Mouse (Mus musculus): ENCODE data around the gene Rarg. TPM values are rescaled to one million over a fixed set of nuclear protein-coding genes. Genes with fewer than 3 reads are reported as not detected.

Gene Rarg
- total and polyA plus RNA-seq, 2 experiments from 2014 or later = 4.6 to 6.5 TPM

DNA sequence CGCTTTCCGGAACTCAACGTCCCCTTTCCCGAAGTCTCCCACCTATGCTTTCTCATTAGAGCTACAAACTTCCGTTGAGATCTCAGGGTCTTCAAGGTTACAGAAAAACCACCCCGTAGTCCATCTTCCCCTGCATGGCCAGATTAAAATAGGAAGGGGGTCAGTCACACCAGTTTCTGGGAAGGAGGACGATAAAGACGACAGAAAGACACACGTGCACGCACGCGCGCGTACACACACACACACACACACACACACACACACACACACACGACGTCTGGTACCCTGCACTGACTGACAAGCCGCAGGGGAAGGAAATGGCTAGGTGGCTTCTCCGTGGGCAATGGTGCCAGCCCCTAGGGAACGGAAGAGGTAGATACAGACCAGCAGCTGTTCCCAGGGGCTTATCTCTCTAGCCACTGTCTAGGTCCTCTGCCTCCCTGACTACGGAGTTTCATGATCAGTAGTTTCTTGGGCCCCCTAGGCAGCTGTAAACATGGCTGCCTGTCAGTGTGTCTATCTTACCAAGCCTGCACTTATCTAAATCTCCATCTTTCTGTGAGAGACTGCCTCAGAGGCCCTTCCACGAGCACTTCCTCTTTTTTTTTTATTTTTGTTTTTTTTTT is 32.2 kb downstream of the Rarg start:
- peak overlapping the region; percentile 92 for H3K4me2 ChIP-seq (ENCODE audit: low read depth)
- peaks cover 9% of the 10 kb centered on the region; the same call in 1 of the 2 replicates for H3K4me1 ChIP-seq (ENCODE audit: insufficient read depth)
- no peak overlapping the region for H3K27ac ChIP-seq (ENCODE audit: low read depth, low read length)
- H3K4me3 ChIP-seq (ENCODE audit: low read depth, low read length) = peak overlapping the region; percentile 35
- no peaks in the 10 kb centered on the region for H3K36me3 ChIP-seq (ENCODE audit: insufficient read depth)
- WGBS = 24% methylated on average over 21 of the region's 21 CpGs
- DNase-seq (no peak), ATAC-seq (no peak)
- H3K27me3 ChIP-seq (ENCODE audit: insufficient read depth, low read length) = peaks cover 14% of the 10 kb centered on the region; the same call in 1 of the 2 replicates
- TF ChIP-seq CTCF (IDR thresholded peaks at IDR 0.05; ENCODE audit: low read depth) = no peak
- no peaks in the 10 kb centered on the region for H3K9me3 ChIP-seq (ENCODE audit: low read length)
- H3K9ac ChIP-seq = peak overlapping the region; percentile 40; the same call in 1 of the 2 replicates

GRCm38 (mm10) chr15:102224186-102224991 is 32.9 kb downstream of the Rarg start:
- 4% methylated on average over 42 of the region's 43 CpGs for WGBS
- Histone ChIP-seq H3K36me3 (ENCODE audit: insufficient read depth) (no peaks in the 10 kb centered on the region), H3K4me2 (ENCODE audit: low read depth) (peak overlapping the region; percentile 92), H3K4me3 (ENCODE audit: low read depth, low read length) (peak overlapping the region; percentile 35), H3K27ac (ENCODE audit: low read depth, low read length) (no peak overlapping the region), H3K9ac (peak overlapping the region; percentile 40), H3K9me3 (ENCODE audit: low read length) (no peaks in the 10 kb centered on the region), H3K4me1 (ENCODE audit: insufficient read depth) (peaks cover 9% of the 10 kb centered on the region; the same call in 1 of the 2 replicates), H3K27me3 (ENCODE audit: insufficient read depth, low read length) (peaks cover 14% of the 10 kb centered on the region; the same call in 1 of the 2 replicates)
- ATAC-seq (peak; percentile 90), DNase-seq (peak; percentile 82)
- TF ChIP-seq CTCF (IDR thresholded peaks at IDR 0.05; ENCODE audit: low read depth) = peak; percentile 86

DNA sequence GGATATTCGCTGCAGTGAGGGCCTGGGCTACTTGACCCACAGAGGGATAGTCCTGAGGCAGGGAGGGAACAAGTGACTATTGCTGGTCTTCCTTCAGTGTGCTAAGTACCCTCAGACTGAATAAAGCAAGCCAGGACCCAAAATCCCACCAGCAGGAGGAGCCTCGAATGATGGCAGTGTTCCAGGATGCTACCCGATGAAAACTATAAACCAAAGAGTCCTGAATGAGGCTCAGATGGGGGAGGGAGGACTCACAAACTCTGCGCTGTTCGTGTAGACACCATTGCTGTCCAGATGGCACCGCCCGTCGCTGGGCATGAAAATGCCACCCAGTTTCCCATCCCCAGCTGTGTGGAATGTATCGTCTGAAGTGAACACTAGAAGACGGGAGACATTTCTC is 34.9 kb downstream of the Rarg start:
- Histone ChIP-seq H3K27me3 (ENCODE audit: insufficient read depth, low read length) (peaks cover 14% of the 10 kb centered on the region; the same call in 1 of the 2 replicates), H3K4me3 (ENCODE audit: low read depth, low read length) (no peak overlapping the region), H3K9me3 (ENCODE audit: low read length) (no peaks in the 10 kb centered on the region), H3K36me3 (ENCODE audit: insufficient read depth) (no peaks in the 10 kb centered on the region), H3K9ac (no peak overlapping the region), H3K27ac (ENCODE audit: low read depth, low read length) (no peak overlapping the region), H3K4me1 (ENCODE audit: insufficient read depth) (peaks cover 9% of the 10 kb centered on the region; the same call in 1 of the 2 replicates), H3K4me2 (ENCODE audit: low read depth) (no peak overlapping the region)
- TF ChIP-seq CTCF (IDR thresholded peaks at IDR 0.05; ENCODE audit: low read depth) = peak; percentile 48
- DNase-seq = peak; percentile 42
- no peak for ATAC-seq
- 43% methylated on average over 10 of the region's 10 CpGs for WGBS

DNA sequence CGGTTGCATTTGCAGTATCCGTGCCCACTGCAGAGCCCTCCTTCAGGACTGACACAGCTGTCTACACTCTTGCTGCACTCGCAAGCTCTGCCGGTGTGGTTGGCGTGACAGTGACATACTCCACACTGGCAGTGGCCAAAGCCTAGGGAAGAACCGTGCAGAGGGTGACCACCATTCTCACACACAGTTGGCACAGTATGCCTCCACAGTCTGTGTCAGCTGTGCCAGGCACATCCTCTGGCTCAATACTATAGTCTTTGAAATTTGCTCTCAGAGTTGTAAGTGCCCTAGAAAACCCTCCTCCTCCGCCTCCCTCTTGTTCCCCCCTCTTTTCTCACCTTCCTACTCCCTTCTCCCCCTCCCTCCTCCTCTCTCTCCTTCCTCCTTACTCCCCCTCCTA is 40.0 kb downstream of the Rarg start:
- no peak for DNase-seq
- Histone ChIP-seq H3K4me2 (ENCODE audit: low read depth) (no peak overlapping the region), H3K9me3 (ENCODE audit: low read length) (no peaks in the 10 kb centered on the region), H3K27me3 (ENCODE audit: insufficient read depth, low read length) (no peaks in the 10 kb centered on the region), H3K36me3 (ENCODE audit: insufficient read depth) (peaks cover 37% of the 10 kb centered on the region), H3K27ac (ENCODE audit: low read depth, low read length) (no peak overlapping the region), H3K9ac (no peak overlapping the region), H3K4me1 (ENCODE audit: insufficient read depth) (peaks cover under 1% of the 10 kb centered on the region; the same call in 1 of the 2 replicates), H3K4me3 (ENCODE audit: low read depth, low read length) (no peak overlapping the region)
- no peak for TF ChIP-seq CTCF (IDR thresholded peaks at IDR 0.05; ENCODE audit: low read depth)
- ATAC-seq = peak; percentile 8; the same call in 1 of the 2 replicates
- 86% methylated on average over 7 of the region's 7 CpGs for WGBS

DNA sequence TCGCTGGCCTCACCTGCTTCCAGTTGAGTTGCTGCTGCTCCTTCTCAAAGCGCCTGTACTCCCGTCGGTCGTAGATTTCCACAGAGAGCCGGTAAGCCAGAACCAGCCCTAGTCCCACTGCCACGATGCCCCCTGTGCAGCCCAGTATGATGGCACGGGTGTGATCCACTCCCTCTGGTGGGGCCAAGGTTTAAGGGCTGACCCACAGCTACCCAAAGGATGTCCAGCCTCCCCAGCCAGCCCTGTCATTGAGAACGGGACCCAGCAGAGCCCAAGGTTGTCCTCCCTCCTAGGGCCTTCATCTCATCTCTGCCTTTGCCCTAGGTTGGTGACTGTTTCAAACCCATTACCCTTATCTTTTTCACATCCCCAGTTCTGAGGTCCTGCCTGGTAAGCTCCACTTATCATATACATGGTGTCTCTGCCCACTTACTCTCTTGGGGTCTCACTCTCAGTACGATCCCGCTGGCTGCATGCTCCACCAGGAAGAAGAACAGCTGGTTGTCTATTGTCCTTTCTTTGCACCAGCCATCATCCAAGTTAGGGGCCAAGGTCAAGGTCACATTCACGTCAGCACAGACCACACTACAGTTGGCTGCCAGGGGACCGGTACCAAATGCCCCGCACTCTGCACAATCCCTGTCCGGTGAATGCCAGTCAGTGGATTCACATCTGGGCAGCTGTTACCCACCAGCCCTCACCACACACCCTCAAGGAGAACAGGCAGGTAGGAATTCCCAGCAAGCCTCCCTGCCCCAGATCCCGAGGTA is 40.7 kb downstream of the Rarg start:
- Histone ChIP-seq H3K4me1 (ENCODE audit: insufficient read depth) (no peaks in the 10 kb centered on the region), H3K9ac (no peak overlapping the region), H3K9me3 (ENCODE audit: low read length) (no peaks in the 10 kb centered on the region), H3K27me3 (ENCODE audit: insufficient read depth, low read length) (no peaks in the 10 kb centered on the region), H3K36me3 (ENCODE audit: insufficient read depth) (peaks cover 44% of the 10 kb centered on the region), H3K4me3 (ENCODE audit: low read depth, low read length) (no peak overlapping the region), H3K27ac (ENCODE audit: low read depth, low read length) (no peak overlapping the region), H3K4me2 (ENCODE audit: low read depth) (no peak overlapping the region)
- ATAC-seq (no peak), DNase-seq (no peak)
- TF ChIP-seq CTCF (IDR thresholded peaks at IDR 0.05; ENCODE audit: low read depth) = no peak
- 85% methylated on average over 16 of the region's 16 CpGs for WGBS

DNA sequence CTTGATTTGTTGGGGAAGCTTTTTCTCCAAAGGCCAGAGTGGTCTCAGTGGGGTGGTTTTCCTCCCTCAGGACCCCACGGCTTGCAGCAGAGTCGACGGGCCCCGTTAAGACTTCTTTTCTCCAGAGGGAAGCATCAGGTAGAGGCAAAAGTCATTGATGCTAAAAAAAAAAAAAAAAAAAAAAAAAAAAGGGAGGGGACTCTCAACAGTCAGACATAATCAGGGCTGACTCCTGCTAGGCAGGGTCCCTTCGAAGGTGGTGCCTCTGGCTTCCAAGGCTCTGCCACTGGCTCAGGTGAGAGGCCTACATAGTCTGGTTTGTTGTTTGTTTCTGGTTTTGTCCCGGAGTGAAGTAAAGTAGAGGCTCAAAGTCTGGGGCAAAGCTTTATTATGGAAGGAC is 41.7 kb downstream of the Rarg start:
- Histone ChIP-seq H3K4me3 (ENCODE audit: low read depth, low read length) (no peak overlapping the region), H3K9ac (no peak overlapping the region), H3K27me3 (ENCODE audit: insufficient read depth, low read length) (no peaks in the 10 kb centered on the region), H3K36me3 (ENCODE audit: insufficient read depth) (peaks cover 51% of the 10 kb centered on the region), H3K9me3 (ENCODE audit: low read length) (no peaks in the 10 kb centered on the region), H3K4me2 (ENCODE audit: low read depth) (no peak overlapping the region), H3K4me1 (ENCODE audit: insufficient read depth) (no peaks in the 10 kb centered on the region), H3K27ac (ENCODE audit: low read depth, low read length) (no peak overlapping the region)
- DNase-seq = no peak
- no peak for TF ChIP-seq CTCF (IDR thresholded peaks at IDR 0.05; ENCODE audit: low read depth)
- no peak for ATAC-seq
- WGBS = 79% methylated on average over 6 of the region's 6 CpGs
